ENCODE assay signal across 15 mouse cellular contexts in genomic region chr10:59459767-59460166, GRCm38 (mm10). TPM values are rescaled to one million over a fixed set of nuclear protein-coding genes. Genes with fewer than 3 reads are reported as not detected.
A peak's percentile ranks its signal among the peaks of the same experiment; 100 is the strongest.
DNase-seq lines count a peak whose midpoint lies in the region; ATAC-seq and TF ChIP-seq lines count a peak whose summit lies in the region.
"Had no signal": no experiment of that assay in that cellular context is flagged by ENCODE, and none has a peak within 500 bp of the region (broad histone marks: within the 10 kb centered on the region; RNA-seq: fewer than 3 reads in every experiment).

No protein-coding gene starts in this region.

- no peak for TF ChIP-seq CTCF in hindbrain, postnatal 0 days (IDR thresholded peaks at IDR 0.05; ENCODE audit: low read depth)
- TF ChIP-seq CTCF in brain, embryonic 14.5 days (IDR thresholded peaks at IDR 0.05; ENCODE audit: borderline replicate concordance, extremely low read depth, insufficient read depth, insufficient read length) = no peak

- WGBS in hindbrain, postnatal 0 days = 67% methylated on average over 12 of the region's 12 CpGs
- 78% methylated on average over 12 of the region's 12 CpGs for WGBS in hindbrain, embryonic 14.5 days

- intact Hi-C loops in left cerebral cortex, postnatal 25 days (cut with DNase I) = no loop called here

- H3K9ac ChIP-seq in hindbrain, postnatal 0 days (replicated peaks; ENCODE audit: low read length) = no peak overlapping the region
- H3K9ac ChIP-seq in hindbrain, embryonic 14.5 days = no peak overlapping the region
- H3K9ac ChIP-seq: heart, embryonic 12.5 days; limb, embryonic 12.5 days had no signal

- peak; percentile 58 for DNase-seq in hindbrain, postnatal 0 days (ENCODE audit: low spot score)
- DNase-seq in hindbrain, embryonic 14.5 days (ENCODE audit: low spot score) = no peak
- DNase-seq in brain, embryonic 14.5 days (ENCODE audit: low read depth) = peak; percentile 72
- DNase-seq in cerebellum, postnatal 25 days = peak; percentile 59 to 66
- DNase-seq in left cerebral cortex, postnatal 25 days (ENCODE audit: low spot score in 2 of 2) = peak; percentile 33 to 76
- DNase-seq in urinary bladder, postnatal 14 days (ENCODE audit: low spot score) = no peak
- no peak for DNase-seq in thymus, postnatal 0 days (ENCODE audit: low spot score)
- DNase-seq in adrenal gland, postnatal 14 days = no peak
- DNase-seq: adrenal gland, postnatal 10 days; lung, adult 2 months had no signal

- no peak for TF ChIP-seq POLR2A in brain, embryonic 14.5 days (IDR thresholded peaks at IDR 0.05; ENCODE audit: borderline replicate concordance, extremely low read depth, insufficient read depth, insufficient read length, poor library complexity, severe bottlenecking)

- H3K27me3 ChIP-seq in hindbrain, postnatal 0 days (ENCODE audit: insufficient read depth, low read length) = no peaks in the 10 kb centered on the region
- no peaks in the 10 kb centered on the region for H3K27me3 ChIP-seq in hindbrain, embryonic 14.5 days (ENCODE audit: control insufficient read depth, insufficient read depth, low read length)
- H3K27me3 ChIP-seq: heart, embryonic 12.5 days; limb, embryonic 12.5 days; megakaryocyte, embryonic 14.5 days had no signal

- peaks cover 3% of the 10 kb centered on the region; the same call in 1 of the 2 replicates for H3K36me3 ChIP-seq in hindbrain, postnatal 0 days (ENCODE audit: insufficient read depth, low read length)
- H3K36me3 ChIP-seq in hindbrain, embryonic 14.5 days (replicated peaks; ENCODE audit: control insufficient read depth, insufficient read depth) = no peaks in the 10 kb centered on the region
- H3K36me3 ChIP-seq: hindbrain, embryonic 10.5 days had no signal

- no peak overlapping the region for H3K4me3 ChIP-seq in hindbrain, postnatal 0 days (ENCODE audit: low read length)
- no peak overlapping the region for H3K4me3 ChIP-seq in hindbrain, embryonic 14.5 days (replicated peaks; ENCODE audit: low read length)
- H3K4me3 ChIP-seq: heart, embryonic 12.5 days; hindbrain, embryonic 10.5 days; limb, embryonic 12.5 days; megakaryocyte, embryonic 14.5 days had no signal

- no peak for ATAC-seq in hindbrain, postnatal 0 days
- no peak for ATAC-seq in hindbrain, embryonic 14.5 days (ENCODE audit: low FRiP score)

- no peaks in the 10 kb centered on the region for H3K4me1 ChIP-seq in hindbrain, postnatal 0 days (ENCODE audit: insufficient read depth, low read length)
- no peaks in the 10 kb centered on the region for H3K4me1 ChIP-seq in hindbrain, embryonic 14.5 days (replicated peaks; ENCODE audit: control insufficient read depth, insufficient read depth, low read length)

- no peak overlapping the region for H3K27ac ChIP-seq in hindbrain, postnatal 0 days
- H3K27ac ChIP-seq in hindbrain, embryonic 14.5 days = no peak overlapping the region
- H3K27ac ChIP-seq: hindbrain, embryonic 10.5 days; limb, embryonic 12.5 days had no signal

- H3K9me3 ChIP-seq in hindbrain, postnatal 0 days (ENCODE audit: low read length) = no peaks in the 10 kb centered on the region
- no peaks in the 10 kb centered on the region for H3K9me3 ChIP-seq in hindbrain, embryonic 14.5 days (ENCODE audit: control insufficient read depth, low read length)
- H3K9me3 ChIP-seq: hindbrain, embryonic 10.5 days; limb, embryonic 12.5 days; megakaryocyte, embryonic 14.5 days had no signal

- no peak overlapping the region for H3K4me2 ChIP-seq in hindbrain, postnatal 0 days (ENCODE audit: low read depth, low read length)
- H3K4me2 ChIP-seq in hindbrain, embryonic 14.5 days (replicated peaks) = no peak overlapping the region
- H3K4me2 ChIP-seq: heart, embryonic 12.5 days; limb, embryonic 12.5 days had no signal

RNA-seq across cellular contexts. Expression of gene Oit3, which starts 18.2 kb away (rescaled TPM):
- total RNA-seq in hindbrain, postnatal 0 days (2014; rRNA removed) = not detected in 2 replicates
- 0.11 and 0.23 TPM in 2 replicates for polyA plus RNA-seq in hindbrain, postnatal 0 days (2015; fragmentation: Nextera tagmentation; extraction: Ambion mirVana)
- 0.18 and 0.27 TPM in 2 replicates for polyA plus RNA-seq in hindbrain, embryonic 14.5 days (2014; fragmentation: Nextera tagmentation; extraction: Ambion mirVana)
- 0.42 and 0.50 TPM in 2 replicates for polyA plus RNA-seq in brain, embryonic 14.5 days (2012; rRNA removed)
- total RNA-seq in left cerebral cortex, postnatal 25 days (2021) = under 1 TPM; 0.14 to 0.94 TPM
- polyA plus RNA-seq in thymus, postnatal 0 days (2015; fragmentation: Nextera tagmentation; extraction: Ambion mirVana) = 0.45 and 0.46 TPM in 2 replicates
- 5.9 and 6.9 TPM in 2 replicates for total RNA-seq in adrenal gland, postnatal 14 days (2021)
- total RNA-seq: gastrocnemius, adult 8-10 months had no signal

RNA-seq across cellular contexts. Expression of gene Pla2g12b, which starts 56.3 kb away (rescaled TPM):
- total RNA-seq in hindbrain, postnatal 0 days (2014; rRNA removed) = not detected in 2 replicates
- polyA plus RNA-seq in hindbrain, postnatal 0 days (2015; fragmentation: Nextera tagmentation; extraction: Ambion mirVana) = not detected in 2 replicates
- polyA plus RNA-seq in hindbrain, embryonic 14.5 days (2014; fragmentation: Nextera tagmentation; extraction: Ambion mirVana) = not detected in 2 replicates
- 0.08 TPM in 1 of 2 replicates, not detected in the other for polyA plus RNA-seq in brain, embryonic 14.5 days (2012; rRNA removed)
- not detected for total RNA-seq in left cerebral cortex, postnatal 25 days (2021)
- not detected in 2 replicates for polyA plus RNA-seq in thymus, postnatal 0 days (2015; fragmentation: Nextera tagmentation; extraction: Ambion mirVana)
- 0.64 and 8.6 TPM in 2 replicates for total RNA-seq in adrenal gland, postnatal 14 days (2021)
- total RNA-seq: gastrocnemius, adult 8-10 months had no signal
- polyA plus RNA-seq: hindbrain, embryonic 10.5 days; limb, embryonic 12.5 days had no signal

Comparison
In these comparisons a context has a peak if more than half of its experiments do, and no peak if none do; other contexts are left out.
1. DNase-seq: peak in hindbrain, postnatal 0 days (single experiment), brain, embryonic 14.5 days (single experiment), cerebellum, postnatal 25 days (2 of 2) and left cerebral cortex, postnatal 25 days (2 of 2); none in hindbrain, embryonic 14.5 days (single experiment), urinary bladder, postnatal 14 days (single experiment), thymus, postnatal 0 days (single experiment) and adrenal gland, postnatal 14 days (single experiment).